14 mouse cellular contexts compared by ENCODE assay signal in the genomic region with DNA sequence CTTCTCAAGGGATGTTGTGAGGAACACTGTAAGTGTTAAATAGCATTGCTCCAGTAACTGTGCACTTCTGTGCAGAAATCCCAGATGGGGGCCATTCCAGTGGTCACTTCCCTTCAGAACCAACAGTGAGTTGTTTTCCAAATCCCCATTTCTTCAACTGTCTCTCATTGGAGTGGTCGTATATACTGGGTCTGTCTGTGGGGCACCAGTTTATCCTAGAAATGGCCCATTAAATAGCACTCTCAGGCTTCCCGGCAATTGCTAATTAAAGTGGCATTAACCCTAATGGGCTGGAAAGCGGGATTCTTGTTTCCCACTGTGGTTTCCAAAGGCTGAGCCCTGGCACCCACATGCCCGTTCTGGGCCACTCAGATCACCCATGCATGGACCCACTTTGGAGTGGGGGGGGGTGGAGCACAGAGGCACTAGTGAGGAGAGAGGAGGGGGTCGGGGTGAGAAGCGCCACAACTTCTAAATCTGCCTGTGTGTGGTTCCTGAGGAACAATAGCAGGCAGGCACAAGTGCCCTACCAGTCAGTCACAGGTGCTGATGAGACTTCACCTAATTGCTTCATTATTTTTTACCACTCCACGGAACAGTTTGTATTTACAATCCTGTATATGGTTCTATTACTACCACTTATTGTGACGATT.
DNase-seq lines count a peak whose midpoint lies in the region; ATAC-seq lines count a peak whose summit lies in the region.
"Had no signal": no experiment of that assay in that cellular context is flagged by ENCODE, and none has a peak within 500 bp of the region (broad histone marks: within the 10 kb centered on the region; RNA-seq: fewer than 3 reads in every experiment).

No protein-coding gene starts in this region.

- H3K4me2 ChIP-seq in neural tube, embryonic 12.5 days (replicated peaks): no peak overlapping the region
- no peak overlapping the region for H3K4me2 ChIP-seq in neural tube, embryonic 15.5 days
- H3K4me2 ChIP-seq: heart, embryonic 15.5 days; midbrain, embryonic 15.5 days had no signal

- peak; percentile 66; the same call in 1 of the 2 replicates for ATAC-seq in neural tube, embryonic 12.5 days (ENCODE audit: low FRiP score, low read depth)
- ATAC-seq in neural tube, embryonic 15.5 days (ENCODE audit: low FRiP score): 0 out of 2 replicates have a peak, but pooled peaks have one; percentile 11
- ATAC-seq: midbrain, embryonic 15.5 days had no signal

- 0 out of 2 replicates have a peak, but pooled peaks cover 5% of the 10 kb centered on the region for H3K4me1 ChIP-seq in heart, embryonic 10.5 days
- peaks cover 10% of the 10 kb centered on the region; the same call in 1 of the 2 replicates for H3K4me1 ChIP-seq in neural tube, embryonic 12.5 days
- peaks cover 16% of the 10 kb centered on the region for H3K4me1 ChIP-seq in neural tube, embryonic 15.5 days
- H3K4me1 ChIP-seq: heart, embryonic 15.5 days had no signal

- peaks cover 65% of the 10 kb centered on the region for H3K27me3 ChIP-seq in heart, embryonic 10.5 days (ENCODE audit: insufficient read depth, poor library complexity, severe bottlenecking)
- H3K27me3 ChIP-seq in neural tube, embryonic 12.5 days (replicated peaks): peaks cover 47% of the 10 kb centered on the region
- H3K27me3 ChIP-seq in neural tube, embryonic 15.5 days (replicated peaks): peaks cover 51% of the 10 kb centered on the region

- intact Hi-C loops in heart, postnatal 25 days (cut with DNase I): loop anchor here (10.0 kb wide), 2 partner anchors 734 to 904 kb away; no protein-coding TSS in a partner anchor

- H3K36me3 ChIP-seq in heart, embryonic 10.5 days: no peaks in the 10 kb centered on the region
- no peaks in the 10 kb centered on the region for H3K36me3 ChIP-seq in neural tube, embryonic 12.5 days
- H3K36me3 ChIP-seq in neural tube, embryonic 15.5 days: no peaks in the 10 kb centered on the region
- H3K36me3 ChIP-seq: heart, embryonic 15.5 days; midbrain, embryonic 15.5 days had no signal

- WGBS in heart, embryonic 10.5 days: 59% methylated on average over 8 of the region's 8 CpGs
- WGBS in neural tube, embryonic 12.5 days: 19% methylated on average over 8 of the region's 8 CpGs
- WGBS in neural tube, embryonic 15.5 days: 9% methylated on average over 8 of the region's 8 CpGs

- no peak overlapping the region for H3K4me3 ChIP-seq in heart, embryonic 10.5 days
- H3K4me3 ChIP-seq in neural tube, embryonic 12.5 days: no peak overlapping the region
- H3K4me3 ChIP-seq in neural tube, embryonic 15.5 days (replicated peaks): no peak overlapping the region
- H3K4me3 ChIP-seq: heart, embryonic 15.5 days; midbrain, embryonic 15.5 days had no signal

- H3K27ac ChIP-seq in heart, embryonic 10.5 days: no peak overlapping the region
- no peak overlapping the region for H3K27ac ChIP-seq in neural tube, embryonic 12.5 days
- no peak overlapping the region for H3K27ac ChIP-seq in neural tube, embryonic 15.5 days (replicated peaks)
- H3K27ac ChIP-seq: heart, embryonic 15.5 days; liver, embryonic 14.5 days; midbrain, embryonic 15.5 days had no signal

- H3K9me3 ChIP-seq in heart, embryonic 10.5 days: no peaks in the 10 kb centered on the region
- no peaks in the 10 kb centered on the region for H3K9me3 ChIP-seq in neural tube, embryonic 12.5 days
- H3K9me3 ChIP-seq in neural tube, embryonic 15.5 days (replicated peaks): no peaks in the 10 kb centered on the region
- H3K9me3 ChIP-seq: heart, embryonic 15.5 days; midbrain, embryonic 15.5 days had no signal

- H3K9ac ChIP-seq in neural tube, embryonic 12.5 days: no peak overlapping the region
- no peak overlapping the region for H3K9ac ChIP-seq in neural tube, embryonic 15.5 days (replicated peaks)
- H3K9ac ChIP-seq: heart, embryonic 15.5 days; liver, embryonic 14.5 days; midbrain, embryonic 15.5 days had no signal

- peak; percentile 56 for DNase-seq in heart, embryonic 10.5 days (ENCODE audit: low spot score)
- DNase-seq in heart, postnatal 25 days (ENCODE audit: low spot score): no peak
- DNase-seq in neural tube, embryonic 10.5 days (ENCODE audit: extremely low spot score, low spot score): no peak
- peak; percentile 18 for DNase-seq in kidney, postnatal 10 days
- no peak for DNase-seq in lung, postnatal 4 days
- DNase-seq in lung, postnatal 14 days: no peak
- DNase-seq: adrenal gland, postnatal 10 days; cerebellum, postnatal 14 days; right cerebral cortex, postnatal 14 days had no signal

Comparison
In these comparisons a context has a peak if more than half of its experiments do, and no peak if none do; other contexts are left out.
1. DNase-seq: peak in heart, embryonic 10.5 days (single experiment) and kidney, postnatal 10 days (single experiment); none in heart, postnatal 25 days (single experiment), neural tube, embryonic 10.5 days (single experiment), lung, postnatal 4 days (0 of 2) and lung, postnatal 14 days (single experiment).